ENCODE assay signal across 23 mouse cellular contexts in genomic region chr13:108538760-108539369, GRCm38 (mm10).
A peak's percentile ranks its signal among the peaks of the same experiment; 100 is the strongest.
DNase-seq lines count a peak whose midpoint lies in the region; ATAC-seq and TF ChIP-seq lines count a peak whose summit lies in the region.
"Had no signal": no experiment of that assay in that cellular context is flagged by ENCODE, and none has a peak within 500 bp of the region (broad histone marks: within the 10 kb centered on the region; RNA-seq: fewer than 3 reads in every experiment).

No protein-coding gene starts in this region.

- H3K4me1 ChIP-seq in kidney, postnatal 0 days (replicated peaks; ENCODE audit: insufficient read depth, low read length): no peaks in the 10 kb centered on the region
- H3K4me1 ChIP-seq in embryonic facial prominence, embryonic 11.5 days (ENCODE audit: control insufficient read depth, insufficient read depth, low read length): no peaks in the 10 kb centered on the region
- H3K4me1 ChIP-seq: embryonic facial prominence, embryonic 15.5 days; heart, embryonic 12.5 days; hindbrain, embryonic 15.5 days had no signal

- DNase-seq in kidney, postnatal 0 days (ENCODE audit: low spot score): peak; percentile 47
- no peak for DNase-seq in kidney, adult 18-20 months
- peak; percentile 74 for DNase-seq in embryo, embryonic 10 days (ENCODE audit: low spot score)
- peak; percentile 74 for DNase-seq in embryonic facial prominence, embryonic 11.5 days (ENCODE audit: low spot score)
- DNase-seq in mesoderm, embryonic 11.5 days (ENCODE audit: low read depth, low spot score): peak; percentile 71
- no peak for DNase-seq in layer of hippocampus, adult 9-11 months
- no peak for DNase-seq in urinary bladder, postnatal 36 days (ENCODE audit: low spot score in 2 of 2)
- DNase-seq in left cerebral cortex, postnatal 4 days: no peak
- DNase-seq: adrenal gland, postnatal 25 days; cerebellum, adult 11-12 months; cerebellum, postnatal 25 days; heart, postnatal 14 days; lung, adult 18-20 months; lung, postnatal 14 days; thymus, postnatal 25 days had no signal

- no peaks in the 10 kb centered on the region for H3K9me3 ChIP-seq in kidney, postnatal 0 days (replicated peaks; ENCODE audit: low read length)
- no peaks in the 10 kb centered on the region for H3K9me3 ChIP-seq in embryonic facial prominence, embryonic 11.5 days (replicated peaks; ENCODE audit: control insufficient read depth, low read length)
- H3K9me3 ChIP-seq: embryonic facial prominence, embryonic 15.5 days; heart, embryonic 12.5 days; hindbrain, embryonic 15.5 days had no signal

- H3K27ac ChIP-seq in kidney, postnatal 0 days: no peak overlapping the region
- no peak overlapping the region for H3K27ac ChIP-seq in embryonic facial prominence, embryonic 11.5 days (replicated peaks; ENCODE audit: low read depth, low read length)
- H3K27ac ChIP-seq: embryonic facial prominence, embryonic 15.5 days; hindbrain, embryonic 15.5 days had no signal

- H3K27me3 ChIP-seq in kidney, postnatal 0 days (ENCODE audit: insufficient read depth, low read length): no peaks in the 10 kb centered on the region
- no peaks in the 10 kb centered on the region for H3K27me3 ChIP-seq in embryonic facial prominence, embryonic 11.5 days (ENCODE audit: control insufficient read depth, insufficient read depth, low read length)
- H3K27me3 ChIP-seq: embryonic facial prominence, embryonic 15.5 days; heart, embryonic 12.5 days; hindbrain, embryonic 15.5 days; Patski had no signal

- no peak for ATAC-seq in kidney, postnatal 0 days (replicated peaks; ENCODE audit: low FRiP score, low read depth)
- 0 out of 2 replicates have a peak, but pooled peaks have one; percentile 18 for ATAC-seq in embryonic facial prominence, embryonic 11.5 days (replicated peaks; ENCODE audit: insufficient number of reproducible peaks, low FRiP score, low TSS enrichment, low read depth)
- ATAC-seq: forebrain, embryonic 16.5 days; intestine, postnatal 0 days; midbrain, embryonic 16.5 days; Patski had no signal

- TF ChIP-seq CTCF in kidney, postnatal 0 days (IDR thresholded peaks at IDR 0.05; ENCODE audit: low read depth): no peak

- intact Hi-C loops in left cerebral cortex, postnatal 4 days (cut with DNase I): no loop called here

- H3K36me3 ChIP-seq in kidney, postnatal 0 days (ENCODE audit: insufficient read depth, low read length): no peaks in the 10 kb centered on the region
- H3K36me3 ChIP-seq in embryonic facial prominence, embryonic 11.5 days (replicated peaks; ENCODE audit: control insufficient read depth, insufficient read depth, low read depth, low read length): no peaks in the 10 kb centered on the region
- H3K36me3 ChIP-seq: embryonic facial prominence, embryonic 15.5 days; heart, embryonic 12.5 days; hindbrain, embryonic 15.5 days had no signal

- no peak overlapping the region for H3K4me3 ChIP-seq in kidney, postnatal 0 days (replicated peaks; ENCODE audit: low read depth, low read length)
- no peak overlapping the region for H3K4me3 ChIP-seq in embryonic facial prominence, embryonic 11.5 days (ENCODE audit: low read depth, low read length)
- H3K4me3 ChIP-seq: embryonic facial prominence, embryonic 15.5 days; heart, embryonic 12.5 days; hindbrain, embryonic 15.5 days had no signal

- no peak overlapping the region for H3K4me2 ChIP-seq in kidney, postnatal 0 days (ENCODE audit: low read length)
- no peak overlapping the region for H3K4me2 ChIP-seq in embryonic facial prominence, embryonic 11.5 days (ENCODE audit: low read depth, low read length)
- H3K4me2 ChIP-seq: embryonic facial prominence, embryonic 15.5 days; heart, embryonic 12.5 days; hindbrain, embryonic 15.5 days; liver, embryonic 11.5 days had no signal

- 32% methylated on average over 1 of the region's 1 CpGs for WGBS in kidney, postnatal 0 days
- WGBS in embryonic facial prominence, embryonic 11.5 days: 36% methylated on average over 1 of the region's 1 CpGs

- H3K9ac ChIP-seq in kidney, postnatal 0 days (ENCODE audit: low read depth, low read length): no peak overlapping the region
- H3K9ac ChIP-seq in embryonic facial prominence, embryonic 11.5 days (replicated peaks; ENCODE audit: low read length): no peak overlapping the region
- H3K9ac ChIP-seq: embryonic facial prominence, embryonic 15.5 days; heart, embryonic 12.5 days; hindbrain, embryonic 15.5 days had no signal

Comparison
In these comparisons a context has a peak if more than half of its experiments do, and no peak if none do; other contexts are left out.
1. DNase-seq: peak in kidney, postnatal 0 days (single experiment), embryo, embryonic 10 days (single experiment), embryonic facial prominence, embryonic 11.5 days (single experiment) and mesoderm, embryonic 11.5 days (single experiment); none in kidney, adult 18-20 months (single experiment), layer of hippocampus, adult 9-11 months (single experiment), urinary bladder, postnatal 36 days (0 of 2) and left cerebral cortex, postnatal 4 days (single experiment).